Mouse (Mus musculus) ovary, postnatal 10 days (tissue): ENCODE results near the gene Slc38a1.

Source experiments
- DNase-seq: peaks from one replicate; pipeline ENCODE4 v3.0.0; 2022; ENCODE audit warnings: low spot score

The Slc38a1 gene

GRCm38 (mm10) chr15:96560576-96561298 lies 82.0 kb downstream of the Slc38a1 start:
- no peak for DNase-seq

DNA sequence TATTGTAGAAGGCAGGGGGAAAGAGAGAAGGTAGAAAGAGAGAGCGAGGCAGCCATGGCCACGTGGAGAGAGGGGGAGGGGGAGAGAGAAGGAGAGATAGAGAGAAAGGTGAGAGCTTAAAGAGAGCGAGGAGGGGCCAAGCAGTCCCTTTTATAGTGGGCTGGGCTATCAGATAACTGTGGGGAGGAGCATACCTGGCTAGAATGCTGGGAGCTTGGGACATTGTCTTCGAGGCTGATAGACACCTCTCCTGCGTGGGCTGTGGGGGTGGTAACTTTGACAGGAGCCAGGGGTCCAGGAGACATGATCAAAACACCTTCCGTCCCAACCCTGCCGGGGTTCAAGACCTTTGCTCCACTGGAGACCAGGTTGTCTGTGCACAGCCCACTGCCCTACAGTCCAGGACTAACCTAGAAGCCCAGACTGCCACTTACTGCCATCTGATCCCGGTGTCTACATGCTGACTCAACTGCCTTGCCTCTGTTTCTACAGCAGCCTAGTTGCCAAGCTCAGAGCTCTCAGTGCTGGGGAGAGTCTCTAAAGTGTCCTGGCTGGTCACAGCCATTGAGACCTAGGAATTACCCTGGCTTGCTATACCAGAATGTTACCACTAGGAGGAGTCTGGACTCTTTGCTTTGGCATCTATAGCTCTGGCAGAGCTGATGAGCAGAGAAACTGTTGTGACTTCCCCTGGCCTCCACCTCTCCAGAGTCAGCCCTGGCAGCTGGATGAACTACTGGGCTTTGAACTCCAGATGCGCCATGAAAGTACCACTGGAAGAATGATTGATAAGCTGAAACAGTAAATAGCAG lies 90.9 kb downstream of the Slc38a1 start:
- DNase-seq: no peak

DNA sequence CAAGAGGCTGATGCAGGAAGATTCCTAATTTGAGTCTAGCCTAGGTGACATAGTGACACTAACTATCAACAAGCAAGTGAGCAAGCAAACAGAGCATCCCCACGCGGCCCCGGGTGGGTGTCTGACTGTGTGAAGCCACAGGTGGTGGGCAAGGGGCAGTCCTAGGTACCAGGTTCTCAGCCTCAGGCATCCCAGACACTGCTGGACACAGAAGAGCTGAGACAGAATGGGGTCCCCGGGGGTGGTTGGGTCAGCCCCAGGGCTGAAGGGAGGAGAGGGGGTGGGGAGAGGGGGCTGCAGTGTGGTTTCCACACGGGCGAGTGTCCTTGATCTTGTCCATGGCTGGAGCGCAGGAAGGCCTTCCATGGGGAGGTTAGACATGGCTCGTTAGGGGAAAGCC lies 91.6 kb downstream of the Slc38a1 start:
- no peak for DNase-seq

DNA sequence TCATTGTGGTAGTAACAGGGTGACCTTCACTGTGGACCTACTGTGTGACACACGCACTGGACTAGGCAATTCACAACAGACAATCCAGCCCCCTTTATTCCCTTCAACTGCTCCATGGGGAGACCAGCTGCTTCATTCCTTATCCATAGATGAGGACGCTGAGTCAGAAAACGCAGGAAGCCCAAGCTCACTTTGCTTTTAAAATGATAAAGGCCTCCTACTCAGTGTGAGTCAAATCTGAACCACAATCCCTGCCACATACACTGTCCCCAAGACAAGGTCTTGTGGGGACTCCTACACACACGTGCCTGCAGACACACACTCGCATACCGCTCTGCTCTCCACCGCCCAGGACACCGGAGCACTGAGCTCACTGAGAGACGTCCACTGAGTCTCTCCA lies 94.3 kb downstream of the Slc38a1 start:
- no peak for DNase-seq

- no peak for DNase-seq
These were observed 95.2 kb downstream of the Slc38a1 start for GRCm38 (mm10) chr15:96547256-96548195.

GRCm38 (mm10) chr15:96543181-96543828 lies 99.4 kb downstream of the Slc38a1 start:
- DNase-seq: no peak

DNA sequence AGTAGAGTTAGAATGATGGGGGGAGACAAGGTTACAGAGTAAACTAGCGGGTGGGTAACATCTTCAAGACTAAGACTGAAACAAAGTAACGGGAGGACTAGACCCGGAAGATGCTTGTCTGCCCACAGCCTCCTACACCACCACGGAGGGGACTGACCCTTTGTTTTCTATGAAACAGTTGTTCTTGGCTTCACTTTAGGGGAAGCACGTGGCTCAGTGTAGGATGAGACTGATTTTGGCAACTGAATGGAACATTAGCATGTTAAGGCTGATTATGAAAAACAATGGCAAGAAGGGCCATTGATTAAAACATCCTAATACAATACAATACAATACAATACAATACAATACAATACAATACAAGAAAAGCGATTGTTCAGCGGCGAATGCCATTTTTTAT lies 100.6 kb downstream of the Slc38a1 start:
- DNase-seq: no peak

DNA sequence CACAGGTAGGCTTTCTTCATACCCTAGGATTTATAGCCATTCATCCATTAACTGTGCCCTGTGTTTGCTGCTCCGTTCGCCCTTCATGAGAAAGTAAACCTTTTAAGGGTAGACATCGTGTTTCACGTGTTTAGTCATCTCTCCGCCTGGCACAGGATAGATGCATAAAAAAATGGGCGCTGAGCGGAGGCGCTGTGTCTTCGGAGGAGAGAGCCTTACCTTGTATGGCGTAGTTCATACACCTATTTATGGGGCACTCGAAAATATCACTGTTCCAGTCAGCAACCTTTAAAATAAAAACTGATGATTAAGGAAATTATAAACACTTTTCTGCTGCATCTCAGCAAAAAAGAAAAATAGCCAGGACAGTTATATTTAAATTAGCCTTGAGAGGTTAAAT lies 105.4 kb downstream of the Slc38a1 start:
- DNase-seq: no peak

DNA sequence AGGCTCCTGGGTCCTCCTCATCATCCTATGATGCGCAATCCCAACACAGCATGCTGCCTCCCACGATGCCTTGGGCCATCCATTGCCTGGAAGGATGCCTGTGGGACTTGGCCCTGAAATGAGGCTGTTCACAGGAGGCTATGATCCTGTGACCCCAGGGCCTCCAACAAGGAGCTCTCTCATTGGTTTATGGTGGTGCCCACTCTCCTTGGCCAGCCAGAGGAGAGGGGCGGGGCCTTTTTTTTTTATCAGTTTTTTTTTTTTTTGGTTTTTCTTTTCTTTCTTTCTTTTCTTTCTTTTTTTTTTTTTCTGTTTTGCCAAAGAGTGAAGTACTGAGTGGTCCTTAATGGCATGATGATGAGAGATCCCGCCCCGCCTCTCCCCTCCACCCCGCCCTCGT lies 106.3 kb downstream of the Slc38a1 start:
- no peak for DNase-seq

GRCm38 (mm10) chr15:96527686-96528085 lies 115.0 kb downstream of the Slc38a1 start:
- DNase-seq: no peak

- no peak for DNase-seq
These were observed 118.4 kb downstream of the Slc38a1 start for GRCm38 (mm10) chr15:96524239-96524738.
